Mouse (Mus musculus): ENCODE measurements around the gene Cyb5r4.
"Not testable (repeated sequence)": the region's sequence is repeated elsewhere in the genome, so short reads cannot be mapped to it uniquely, and the experiment has no call there.

Cyb5r4 gene

DNA sequence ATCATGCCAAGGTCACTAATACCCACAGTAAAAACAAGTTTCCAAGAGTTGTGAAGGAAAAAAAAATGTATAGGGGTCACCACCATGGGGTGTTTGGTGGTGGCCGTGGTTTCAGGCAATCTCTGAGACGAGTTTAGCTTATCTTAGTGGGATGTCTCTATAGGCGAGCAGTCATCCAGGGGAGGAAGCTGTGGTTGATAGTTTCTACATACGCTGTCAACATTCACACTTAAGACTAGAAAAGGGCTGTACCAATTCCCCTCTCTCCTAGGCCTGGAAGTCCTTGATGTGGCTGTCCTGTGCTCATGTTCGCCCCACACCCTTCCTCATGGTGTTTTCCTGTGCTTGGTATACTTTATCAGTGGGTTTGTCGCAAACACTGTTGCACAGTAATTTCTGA lies 4.0 kb downstream of the Cyb5r4 start:
- DNase-seq (ENCODE audit: low read depth, low spot score) = peak; percentile 13

DNA sequence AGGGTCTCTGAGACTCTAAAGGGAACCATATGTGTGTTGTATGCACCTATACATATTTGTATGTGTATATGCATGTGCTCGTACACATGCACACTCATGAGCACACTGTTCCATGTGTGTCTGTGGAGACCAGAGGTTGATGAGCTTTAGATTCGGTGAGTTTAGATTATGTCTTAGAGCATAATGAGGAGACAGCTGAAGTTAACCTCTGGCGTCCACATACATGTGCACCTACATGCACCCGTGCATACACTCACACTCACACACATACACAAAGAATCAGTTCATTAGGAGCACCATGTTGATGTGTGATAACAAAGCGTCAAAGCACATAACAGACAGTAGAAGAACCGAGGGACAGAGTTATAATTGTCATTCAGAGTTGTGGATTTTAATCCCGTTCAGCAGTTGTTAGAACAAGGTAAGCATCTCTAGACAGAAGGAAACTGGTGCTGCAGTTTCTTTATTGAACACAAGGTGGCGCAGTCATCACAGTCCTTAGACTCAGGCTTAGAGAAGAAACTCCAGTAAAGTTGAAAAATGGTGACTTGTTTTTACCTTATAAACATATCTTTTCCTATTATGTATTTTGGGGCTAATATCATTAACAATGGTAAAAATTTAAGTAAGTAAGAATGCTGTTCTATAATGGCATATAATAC lies 5.7 kb downstream of the Cyb5r4 start:
- peak; percentile 79 for DNase-seq (ENCODE audit: low read depth, low spot score)

DNA sequence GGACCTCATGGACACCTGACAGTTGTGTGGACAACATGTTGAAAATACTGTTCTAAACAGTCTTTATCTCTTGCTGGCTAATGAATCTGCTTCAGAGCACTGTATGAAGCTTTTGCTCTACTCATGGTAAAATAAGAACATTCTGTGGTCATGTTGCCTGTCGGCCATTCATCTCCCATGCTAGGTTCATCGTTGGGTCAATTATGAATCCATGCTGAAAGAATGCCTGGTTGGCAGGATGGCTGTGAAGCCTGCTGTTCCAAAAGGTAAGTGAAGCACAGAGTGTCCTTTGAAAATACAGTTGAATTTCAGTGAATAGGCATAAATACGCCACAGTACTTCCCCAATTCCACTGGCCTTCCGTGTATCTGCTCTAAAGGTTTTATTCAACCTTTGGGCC lies 10.4 kb downstream of the Cyb5r4 start:
- DNase-seq (ENCODE audit: low read depth, low spot score) = no peak

DNA sequence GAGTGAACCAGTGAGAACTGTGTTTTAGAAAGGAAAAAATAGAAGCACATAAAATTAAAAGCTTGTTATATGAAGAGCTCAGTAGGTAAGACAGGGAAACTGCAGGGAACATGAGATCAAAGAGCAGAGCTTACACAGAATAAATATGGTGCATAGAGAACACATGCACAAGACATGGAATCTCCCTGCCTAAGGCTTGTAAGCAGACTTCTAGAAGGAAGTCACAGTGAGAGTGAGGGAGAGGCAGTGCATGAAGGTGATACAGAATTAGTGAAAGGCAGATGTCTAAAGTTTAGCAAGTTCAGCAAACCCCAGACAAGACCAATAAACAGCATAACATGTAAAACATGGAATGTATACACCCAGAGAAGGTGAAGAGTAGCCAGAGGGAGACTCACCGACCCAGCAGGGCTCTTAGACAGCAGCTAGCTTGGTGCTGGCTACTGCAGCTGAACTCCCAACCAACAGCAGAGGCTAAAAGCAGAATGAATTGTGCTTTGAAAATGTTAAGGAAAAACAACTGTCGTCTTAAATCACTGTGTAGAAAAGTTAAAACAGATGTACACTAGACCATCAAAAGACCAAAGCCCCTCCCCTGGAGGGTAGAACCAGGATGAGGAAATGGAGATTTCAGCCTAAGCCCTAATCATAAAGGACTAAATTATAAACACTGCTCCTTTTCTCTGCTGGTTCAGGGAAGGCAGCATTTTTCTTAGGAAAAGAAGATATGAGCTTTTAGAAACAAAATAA lies 13.2 kb downstream of the Cyb5r4 start:
- DNase-seq (ENCODE audit: low read depth, low spot score) = no peak

DNA sequence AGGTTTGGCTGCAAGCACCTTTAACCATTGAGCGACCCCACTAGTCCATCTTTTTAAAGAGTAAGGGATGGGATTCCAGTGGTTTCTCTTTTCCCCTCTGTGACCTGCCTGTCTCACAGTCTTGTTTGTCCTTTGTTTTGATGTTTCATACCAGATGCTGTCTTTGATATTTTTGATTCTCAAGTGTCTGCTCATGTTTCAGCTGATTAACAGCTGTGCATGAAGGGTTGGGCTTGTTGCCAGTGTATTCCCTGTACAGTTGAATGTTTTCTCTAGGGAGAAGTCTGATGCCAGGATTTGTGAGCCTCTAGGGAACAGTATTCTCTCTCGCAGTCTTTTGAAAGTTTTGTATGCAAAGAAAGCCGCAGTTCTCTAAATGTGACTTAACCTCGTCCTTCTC lies 27.6 kb downstream of the Cyb5r4 start:
- DNase-seq (ENCODE audit: low read depth, low spot score) = no peak

DNA sequence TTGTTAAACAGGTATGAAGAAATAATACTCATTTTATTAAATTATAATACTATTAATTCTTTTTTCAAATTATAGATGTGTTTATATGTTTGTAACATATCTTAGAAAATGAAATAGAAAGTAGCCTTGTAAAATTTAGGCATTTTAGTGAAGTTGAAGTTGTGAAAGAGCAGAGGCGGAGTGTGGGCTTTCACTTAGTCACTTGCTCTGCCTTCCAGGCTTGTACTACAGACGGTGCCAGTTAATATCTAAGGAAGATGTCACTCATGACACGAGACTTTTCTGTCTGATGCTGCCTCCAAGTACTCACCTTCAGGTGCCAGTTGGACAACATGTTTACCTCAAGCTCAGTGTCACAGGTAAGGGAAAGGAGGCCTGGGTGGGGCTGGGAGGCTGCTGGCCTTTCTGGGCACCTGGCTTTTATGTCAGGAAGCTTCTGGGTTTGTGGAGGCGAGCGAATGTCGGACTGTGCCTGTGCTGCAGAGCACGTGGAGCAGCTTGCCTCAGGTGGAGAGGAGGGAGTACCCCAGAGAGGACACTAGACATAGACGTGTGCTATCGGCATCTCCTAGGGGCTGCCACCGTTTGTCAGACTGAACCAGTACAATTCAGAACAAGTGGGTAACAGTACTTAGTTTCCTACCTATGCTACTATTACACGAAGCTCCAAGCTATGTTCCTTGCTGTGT lies 33.9 kb downstream of the Cyb5r4 start:
- no peak for DNase-seq (ENCODE audit: low read depth, low spot score)

DNA sequence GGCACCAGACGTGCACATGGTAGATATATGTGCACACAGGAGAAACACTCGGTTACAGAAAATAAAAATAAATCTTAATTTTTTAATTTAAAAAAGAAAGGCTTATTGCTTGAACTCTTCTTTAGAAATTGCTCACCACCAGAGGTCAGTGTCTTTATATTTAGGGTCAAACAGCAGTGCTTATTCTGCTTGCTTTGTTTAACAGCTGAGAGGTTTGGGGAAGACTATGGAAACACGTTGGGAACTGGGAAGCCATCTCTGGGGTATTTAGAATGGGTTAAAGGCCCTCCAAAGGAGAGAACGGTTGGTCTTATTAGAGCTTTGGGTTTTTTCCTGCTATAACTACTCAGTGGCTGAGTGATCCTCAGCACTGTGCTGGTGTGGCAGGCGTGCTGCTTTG lies 40.5 kb downstream of the Cyb5r4 start:
- DNase-seq (ENCODE audit: low read depth, low spot score) = no peak

DNA sequence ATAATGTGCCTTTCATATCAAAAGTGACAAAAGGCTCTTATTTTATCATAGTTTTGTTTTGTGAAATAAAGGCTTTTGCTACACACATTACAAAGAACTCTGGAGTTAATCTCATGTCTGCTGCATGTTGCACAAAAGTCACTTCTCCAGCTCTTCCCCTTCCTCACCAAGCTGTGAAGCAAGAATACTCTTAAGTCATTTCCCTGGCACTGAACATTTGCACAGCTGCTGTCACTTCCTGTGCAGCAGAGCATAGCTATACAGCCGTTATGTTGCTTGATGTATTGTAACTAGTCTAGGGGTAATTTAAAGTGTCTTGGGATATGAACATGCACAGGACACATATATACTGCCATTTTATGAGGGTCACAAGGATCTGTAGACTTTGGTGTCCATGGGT lies 46.3 kb downstream of the Cyb5r4 start:
- DNase-seq (ENCODE audit: low read depth, low spot score) = no peak

DNA sequence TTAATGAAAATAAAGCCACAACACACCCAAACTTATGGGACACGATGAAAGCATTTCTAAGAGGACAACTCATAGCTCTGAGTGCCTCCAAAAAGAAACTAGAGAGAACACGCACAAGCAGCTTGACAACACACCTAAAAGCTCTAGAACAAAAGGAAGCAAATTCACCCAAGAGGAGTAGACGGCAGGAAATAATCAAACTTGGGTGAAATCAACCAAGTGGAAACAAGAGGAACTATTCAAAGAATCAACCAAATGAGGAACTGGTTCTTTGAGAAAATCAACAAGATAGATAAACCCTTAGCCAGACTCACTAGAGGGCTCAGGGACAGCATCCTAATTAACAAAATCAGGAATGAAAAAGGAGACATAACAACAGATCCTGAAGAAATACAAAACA lies 49.8 kb downstream of the Cyb5r4 start:
- DNase-seq (ENCODE audit: low read depth, low spot score) = not testable (repeated sequence)

DNA sequence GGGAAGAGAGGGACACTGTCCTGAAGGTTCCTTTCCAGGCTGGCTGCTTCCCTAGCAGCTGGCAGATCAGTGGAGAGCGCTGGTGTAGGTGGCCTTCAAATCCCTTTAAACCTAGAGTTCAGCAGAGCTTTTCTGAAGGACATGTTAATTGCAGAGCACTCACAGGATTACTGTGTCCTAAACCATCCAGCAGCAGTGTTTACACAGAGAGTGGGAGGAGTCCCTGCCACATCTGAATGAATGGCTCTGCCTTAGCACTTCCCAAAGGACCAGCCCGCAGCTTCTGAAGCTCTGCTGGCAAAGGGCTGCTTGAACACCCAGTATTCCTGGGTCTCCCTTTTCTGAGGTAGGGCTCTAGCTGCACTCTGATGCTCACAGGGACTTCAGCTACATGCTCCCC lies 56.1 kb downstream of the Cyb5r4 start:
- DNase-seq (ENCODE audit: low read depth, low spot score) = no peak

DNA sequence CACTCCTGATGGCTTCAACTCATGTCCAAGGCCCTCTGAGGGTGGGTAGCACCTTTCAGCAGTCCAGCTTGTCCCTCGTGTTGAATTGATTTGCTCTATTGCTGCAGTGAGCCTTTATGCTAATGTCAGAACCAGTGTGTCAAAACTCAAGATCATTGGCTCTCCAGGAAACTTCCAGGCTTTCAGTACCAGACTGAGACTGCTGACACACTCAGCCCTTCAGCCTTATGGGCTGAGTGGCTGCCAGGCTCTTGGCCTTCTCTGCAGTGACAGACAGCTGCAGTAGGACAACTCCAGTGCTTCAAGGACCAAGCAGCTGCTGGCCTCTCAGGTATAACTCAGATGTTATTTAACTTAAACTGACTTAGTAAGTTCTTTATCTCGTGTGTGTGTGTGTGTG lies 57.7 kb downstream of the Cyb5r4 start:
- DNase-seq (ENCODE audit: low read depth, low spot score) = no peak

DNA sequence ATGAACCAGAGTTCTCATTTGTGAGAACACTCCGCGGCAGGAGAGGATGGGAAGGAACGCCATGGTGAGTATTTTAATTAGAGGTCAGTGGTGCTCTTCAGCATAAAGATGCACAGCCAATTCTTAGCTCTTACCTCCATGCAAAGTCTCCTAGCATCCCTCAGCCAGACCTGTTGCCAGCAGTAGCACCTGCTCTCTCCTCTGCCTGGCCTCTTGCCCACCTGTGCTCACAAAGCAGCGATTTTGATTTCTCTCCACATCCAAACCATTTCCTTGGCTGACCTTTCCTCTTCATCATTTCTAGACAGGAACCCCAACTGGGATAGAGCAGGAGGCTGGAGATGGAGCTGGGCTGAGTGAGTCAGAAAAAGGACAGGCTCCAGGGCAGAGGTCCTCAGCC lies 65.2 kb downstream of the Cyb5r4 start:
- no peak for DNase-seq (ENCODE audit: low read depth, low spot score)

DNA sequence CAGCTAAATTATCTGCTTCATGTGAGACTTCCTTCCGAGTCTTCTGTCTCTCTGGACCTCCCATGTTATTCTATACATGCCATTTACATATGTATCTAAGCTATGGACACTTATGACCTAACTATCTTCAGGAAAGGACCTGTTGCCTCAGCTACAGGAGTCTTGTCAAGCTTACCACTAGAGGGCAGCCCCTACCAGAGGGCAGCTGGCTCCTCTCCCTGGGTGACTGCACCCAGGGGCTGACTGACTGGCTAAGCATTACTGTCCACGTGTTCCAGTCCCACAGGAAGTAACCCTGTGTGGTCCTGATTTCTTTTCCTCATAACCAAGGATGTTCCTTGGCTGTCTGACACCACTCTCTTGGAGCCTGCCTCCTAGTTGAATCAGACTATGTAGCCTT lies 76.2 kb downstream of the Cyb5r4 start:
- peak; percentile 12 for DNase-seq (ENCODE audit: low read depth, low spot score)

DNA sequence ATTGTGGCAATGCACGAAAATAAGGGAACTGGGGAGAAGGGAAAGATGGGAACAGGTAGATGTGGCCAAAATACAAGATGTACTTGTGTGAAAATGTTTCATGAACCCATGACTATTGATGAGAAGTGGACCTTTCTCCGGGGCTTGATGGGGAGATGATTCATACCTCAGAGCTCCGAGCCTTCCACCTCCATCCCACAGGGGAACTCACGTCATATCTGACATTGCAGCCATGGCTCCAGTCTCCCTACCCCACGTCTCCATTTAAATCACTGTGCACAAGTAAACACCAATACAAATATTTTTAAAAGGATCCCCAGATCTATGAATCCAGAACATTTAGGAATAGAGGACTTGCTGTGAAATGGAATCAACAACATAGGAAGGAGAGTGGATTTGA lies 93.2 kb downstream of the Cyb5r4 start:
- DNase-seq (ENCODE audit: low read depth, low spot score) = no peak

DNA sequence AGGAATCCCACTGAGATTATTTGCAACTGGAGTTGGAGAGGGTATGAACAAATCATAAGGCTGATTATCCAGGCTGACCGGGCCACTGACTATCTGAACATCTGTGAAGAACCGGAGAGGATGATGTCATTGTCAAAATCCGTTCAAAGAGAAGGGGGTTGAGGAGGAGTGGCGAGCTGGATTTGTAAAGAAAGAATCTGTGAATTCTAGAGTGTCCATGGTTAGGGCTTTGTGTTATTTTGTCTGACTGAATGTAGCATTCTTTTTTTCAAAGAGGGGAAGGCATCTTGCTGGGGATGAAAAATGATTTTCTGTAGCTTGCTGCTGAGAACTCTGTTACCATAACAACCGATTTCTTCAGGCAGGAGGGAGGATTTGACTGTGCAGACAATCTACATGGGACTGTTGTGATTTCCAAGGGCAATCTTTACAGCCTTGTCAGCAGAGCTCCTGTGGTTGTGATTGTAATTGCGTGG lies 93.7 kb downstream of the Cyb5r4 start:
- DNase-seq (ENCODE audit: low read depth, low spot score) = no peak

DNA sequence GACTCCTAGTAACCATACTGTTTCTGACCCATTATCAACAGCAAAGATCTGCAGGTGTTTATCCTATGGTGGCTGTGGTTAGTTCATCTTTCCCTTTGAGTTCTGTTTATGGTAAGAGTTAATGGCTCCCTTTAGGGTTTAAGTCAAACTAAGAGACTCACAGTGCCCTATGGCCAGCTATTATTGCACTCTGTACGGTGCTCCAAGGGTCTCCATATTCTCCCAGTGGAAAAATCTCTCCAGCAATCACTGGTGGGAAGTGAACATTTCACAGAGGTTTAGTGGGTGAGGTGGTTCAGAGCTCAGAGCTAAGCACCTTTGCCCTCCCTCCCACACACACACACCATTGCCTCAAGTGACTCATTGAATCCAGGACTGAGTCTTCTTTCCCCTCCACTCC lies 94.2 kb downstream of the Cyb5r4 start:
- no peak for DNase-seq (ENCODE audit: low read depth, low spot score)

DNA sequence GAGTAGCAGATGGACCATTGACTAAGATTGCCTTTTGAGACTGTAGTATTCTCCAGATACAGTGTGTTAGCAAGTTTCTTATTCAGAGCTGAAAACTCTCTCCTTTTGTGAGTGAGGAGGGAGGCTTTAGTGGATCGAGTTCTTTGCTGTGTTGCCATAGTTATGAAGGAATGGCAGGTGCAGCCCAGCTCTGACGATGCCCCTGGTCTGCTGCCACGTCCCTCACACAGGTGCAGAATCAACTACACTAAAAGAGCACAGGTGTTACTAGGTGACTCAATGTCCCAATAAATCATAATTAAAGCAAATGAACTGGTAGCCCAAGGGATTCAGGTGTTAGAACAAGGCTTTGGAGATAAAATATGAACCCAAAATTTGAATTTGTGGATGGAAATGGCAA lies 97.2 kb downstream of the Cyb5r4 start:
- DNase-seq (ENCODE audit: low read depth, low spot score) = no peak

DNA sequence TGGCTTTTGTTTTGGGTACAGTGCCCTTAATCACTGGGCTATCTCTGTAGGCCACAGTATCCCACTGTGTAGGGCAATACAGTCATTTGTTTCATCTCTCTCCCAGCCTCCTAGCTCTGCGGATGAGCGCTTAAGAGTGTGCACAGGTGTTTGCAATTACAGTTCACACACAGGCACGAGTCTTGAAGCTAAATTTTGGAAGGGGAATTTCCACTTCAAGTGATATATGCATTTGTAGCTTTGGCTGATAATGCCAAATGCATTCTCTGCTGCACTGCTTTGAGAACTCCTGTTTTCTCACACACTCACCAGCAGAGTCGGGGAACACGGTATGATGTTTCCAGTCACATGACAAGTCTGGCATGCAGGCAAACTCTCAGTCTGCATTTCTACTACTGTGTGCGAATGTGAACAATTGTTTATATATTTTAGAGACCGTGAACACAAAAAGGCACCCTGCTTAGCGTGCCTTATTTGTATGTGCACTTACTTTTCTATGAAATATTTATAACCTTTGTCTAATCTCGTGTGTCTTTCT lies 100.2 kb downstream of the Cyb5r4 start:
- no peak for DNase-seq (ENCODE audit: low read depth, low spot score)

DNA sequence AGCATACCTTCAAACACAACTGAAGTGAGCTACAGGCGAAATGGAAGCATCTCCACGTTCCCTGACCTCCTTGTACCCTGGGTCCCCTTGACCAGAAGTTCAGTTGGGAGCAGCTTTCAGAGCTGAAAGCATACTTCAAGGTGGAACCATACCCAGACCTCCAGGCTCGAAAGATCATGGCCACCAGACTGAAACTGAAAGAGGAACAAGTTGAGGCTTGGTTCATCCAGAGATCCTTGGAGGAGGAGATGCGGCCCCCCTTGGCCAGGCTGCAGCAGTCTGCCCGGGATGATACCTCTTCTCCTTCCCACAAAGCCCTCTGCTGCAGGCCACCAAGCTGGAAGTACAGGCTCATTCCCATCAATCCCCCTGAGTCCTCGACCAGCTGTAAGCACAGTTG lies 105.2 kb downstream of the Cyb5r4 start:
- DNase-seq (ENCODE audit: low read depth, low spot score) = not testable (repeated sequence)

All from CD4-positive, CD25-positive, alpha-beta regulatory T cell, adult 2 months (primary cell).